Mouse (Mus musculus) neural tube, embryonic 10.5 days (tissue): ENCODE measurements around the gene Pde6h.
"Not testable (repeated sequence)": the region's sequence is repeated elsewhere in the genome, so short reads cannot be mapped to it uniquely, and the experiment has no call there.

ENCODE experiments used
- DNase-seq: peaks from one replicate; pipeline ENCODE4 v3.0.0-alpha.2; 2017; ENCODE audit warnings: low spot score; ENCODE audit errors: extremely low spot score

Gene Pde6h

DNA sequence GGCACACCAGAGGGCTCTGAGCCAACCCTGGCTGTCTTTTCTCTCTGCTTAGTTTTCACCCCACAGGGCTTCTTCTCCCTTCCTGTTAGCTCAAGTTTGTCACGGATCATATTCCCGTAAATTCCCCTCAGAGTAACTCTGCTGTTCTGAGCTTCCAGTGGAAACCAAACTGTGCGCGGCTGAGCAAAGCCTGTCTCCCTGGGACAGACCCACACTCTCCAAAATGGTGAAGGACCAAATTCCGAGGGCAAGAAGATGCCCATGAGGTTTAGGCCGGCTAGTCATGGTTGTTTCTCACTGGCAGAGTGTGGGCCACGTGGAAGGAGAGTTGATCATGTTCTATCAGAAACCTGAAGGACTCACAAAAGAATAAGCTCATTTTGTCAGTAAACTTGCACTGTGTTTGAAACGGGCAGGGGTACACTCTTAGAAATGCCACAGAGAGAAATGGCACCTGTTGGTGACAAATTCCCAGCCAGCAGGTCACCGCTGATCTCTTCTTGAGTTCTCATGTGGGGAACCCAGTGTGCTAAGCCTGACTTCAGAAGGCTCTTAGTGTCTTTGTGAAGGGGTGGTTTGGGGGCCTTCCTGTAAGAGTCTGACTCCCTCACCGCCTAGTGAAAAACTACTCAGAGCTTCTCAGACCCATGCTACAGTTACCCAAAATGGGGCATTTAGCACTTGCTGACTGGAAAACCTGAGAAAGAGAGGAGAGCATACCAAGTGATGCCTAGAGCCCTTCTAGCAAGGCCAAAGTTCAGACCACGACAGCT lies 16.7 kb downstream of the Pde6h start:
- no peak for DNase-seq

- DNase-seq: no peak
Observed at GRCm38 (mm10) chr6:136941051-136942021, 17.7 kb downstream of the Pde6h start, which contains the start of gene Arhgdib. Arhgdib (minus strand) TSS chr6:136941899.

DNA sequence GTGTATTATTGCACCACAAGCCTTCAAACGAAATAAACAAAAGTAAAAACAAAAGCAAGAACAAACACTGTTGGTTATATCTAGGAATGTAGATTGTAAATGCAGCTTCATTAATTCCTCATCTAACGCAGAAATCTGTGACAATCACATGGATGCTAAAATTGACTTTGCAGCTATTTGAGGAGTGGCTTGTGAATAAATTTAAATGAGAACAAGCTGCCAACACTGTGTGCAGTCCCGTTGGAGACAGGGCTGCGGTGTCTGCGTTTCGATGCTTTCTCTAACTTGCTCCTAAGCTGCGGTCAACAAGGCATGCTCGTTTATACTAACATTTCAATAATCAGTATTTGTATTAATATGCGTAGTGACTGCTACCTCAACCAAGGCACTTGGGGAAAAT lies 18.6 kb downstream of the Pde6h start:
- DNase-seq: no peak

DNA sequence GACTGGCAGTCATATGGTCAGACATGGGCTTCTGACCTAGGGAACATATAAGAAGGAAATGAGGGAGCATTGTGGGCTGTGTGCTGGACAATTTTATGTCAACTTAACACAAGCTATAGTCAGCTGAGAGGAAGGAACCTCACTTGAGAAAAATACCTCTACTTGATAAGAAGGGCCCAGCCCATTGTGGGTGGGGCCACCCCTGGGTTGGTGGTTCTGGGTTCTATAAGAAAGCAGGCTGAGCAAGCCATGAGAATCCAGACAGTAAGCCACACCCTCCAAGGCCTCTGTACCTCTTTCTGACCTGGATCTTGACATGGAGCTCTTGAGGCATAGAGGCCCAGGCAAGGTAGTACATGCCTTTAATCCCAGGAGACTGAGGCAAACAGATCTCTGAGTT lies 19.8 kb downstream of the Pde6h start:
- no peak for DNase-seq

DNA sequence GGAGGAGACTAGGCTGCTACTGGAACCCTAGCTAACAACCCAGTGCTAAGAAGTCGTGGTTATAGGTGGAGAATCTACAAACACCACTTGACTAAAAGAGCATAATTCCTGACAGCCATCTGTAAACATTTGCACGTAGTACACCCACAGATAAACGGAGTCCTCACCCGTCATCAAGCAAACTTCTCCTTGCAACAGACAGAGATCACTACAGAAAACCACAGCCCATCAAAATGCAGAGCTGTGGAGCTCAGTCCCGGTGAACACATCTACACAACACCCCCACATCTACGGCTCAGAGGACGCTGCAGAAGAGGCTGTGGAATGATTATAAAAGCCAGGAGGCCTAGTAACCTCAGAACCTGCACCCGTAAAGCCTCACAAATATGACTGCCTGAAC lies 20.9 kb downstream of the Pde6h start:
- DNase-seq: no peak

DNA sequence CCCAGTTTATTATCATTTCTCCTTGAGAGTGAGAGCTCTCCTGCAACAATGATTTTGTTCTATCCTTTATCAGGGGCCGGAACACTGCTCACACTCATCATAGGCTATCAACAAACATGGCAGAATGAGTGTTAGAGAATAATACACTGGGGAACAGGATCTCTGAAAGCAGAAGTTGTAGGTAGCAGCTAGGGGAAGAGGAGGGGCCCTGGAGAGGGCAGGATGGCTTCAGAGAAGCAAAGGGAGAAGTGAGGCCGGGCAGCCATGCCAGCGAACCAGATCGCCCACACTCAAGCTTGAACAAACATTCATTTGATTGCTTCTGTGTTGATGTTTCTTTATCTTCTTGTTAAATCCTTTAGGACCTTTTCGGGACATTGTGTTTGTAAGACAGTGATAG lies 22.6 kb downstream of the Pde6h start:
- DNase-seq: no peak

DNA sequence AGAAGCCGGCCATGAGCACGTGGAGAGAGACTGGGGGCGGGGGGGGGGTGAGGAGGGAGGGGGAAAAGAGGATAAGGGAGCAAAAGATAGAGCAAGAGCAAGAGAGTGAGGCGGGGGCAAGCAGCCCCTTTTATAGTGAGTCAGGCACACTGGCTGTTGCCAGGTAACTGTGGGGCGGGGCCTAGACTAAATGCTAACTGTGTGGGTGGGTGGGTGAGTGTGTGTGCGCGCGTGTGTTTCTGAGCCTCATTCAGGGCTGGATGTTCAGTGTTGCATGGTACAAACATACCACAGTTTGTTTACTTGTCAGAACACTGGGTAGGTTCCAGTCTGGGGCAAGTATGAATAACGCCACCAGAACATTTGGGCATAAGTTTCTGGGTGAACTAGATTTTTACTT lies 23.3 kb downstream of the Pde6h start:
- no peak for DNase-seq

GRCm38 (mm10) chr6:136947716-136948115 lies 24.1 kb downstream of the Pde6h start:
- DNase-seq: no peak

DNA sequence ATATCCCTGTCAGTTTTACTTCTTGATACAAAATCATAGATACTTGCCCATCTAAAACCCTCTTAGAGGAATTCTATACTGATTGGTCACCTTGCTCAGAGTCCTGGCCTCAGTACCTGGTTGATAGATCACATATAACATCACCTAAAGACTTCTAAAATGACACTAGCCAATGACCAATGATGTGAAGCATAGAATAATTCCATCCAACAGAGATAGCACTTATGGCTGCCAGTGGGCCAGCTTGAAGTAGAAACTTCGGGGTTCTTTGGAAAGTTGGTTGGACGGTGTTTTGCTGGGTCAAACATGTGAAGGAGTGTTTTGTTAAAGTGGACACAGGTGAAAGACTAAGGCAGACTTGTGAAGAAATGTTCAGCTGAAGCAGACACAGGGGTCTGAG lies 26.5 kb downstream of the Pde6h start:
- DNase-seq: no peak

DNA sequence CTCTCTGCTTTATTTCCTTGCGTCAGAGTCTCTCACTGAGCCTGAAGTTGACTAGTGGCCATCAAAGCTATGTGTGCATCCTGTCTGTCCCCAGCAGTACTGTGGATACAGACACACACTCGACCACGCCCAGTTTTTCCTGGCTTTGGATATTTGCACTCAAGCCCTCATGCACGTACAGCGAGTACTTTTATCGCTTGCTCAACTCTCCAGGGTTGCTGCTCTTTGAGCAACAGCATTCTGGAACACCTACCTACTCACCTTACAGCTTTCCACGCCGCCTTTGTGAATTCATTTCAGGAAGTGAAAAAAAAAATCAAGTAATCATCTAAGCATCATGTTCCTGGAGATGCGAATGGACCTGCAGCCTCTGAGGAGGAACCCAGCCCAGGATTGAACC lies 29.3 kb downstream of the Pde6h start:
- DNase-seq: no peak

DNA sequence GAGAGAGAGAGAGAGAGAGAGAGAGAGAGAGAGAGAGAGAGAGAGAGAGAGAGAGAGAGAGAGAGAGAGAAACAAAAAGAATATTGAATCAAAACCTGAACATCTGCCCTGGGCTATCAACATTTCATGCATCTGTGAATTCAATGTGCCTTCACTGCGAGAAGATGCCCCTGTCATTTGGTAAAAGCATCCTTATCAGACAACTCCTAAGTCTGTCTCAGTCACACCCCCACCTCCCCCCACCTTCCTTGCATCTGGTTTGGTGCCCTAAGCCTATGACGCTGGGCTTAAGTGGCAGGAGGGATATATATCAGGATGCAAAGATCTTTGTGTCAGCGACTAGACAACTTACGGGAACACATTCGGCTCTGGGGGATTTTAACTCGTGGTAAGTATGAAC lies 30.6 kb downstream of the Pde6h start:
- no peak for DNase-seq

DNA sequence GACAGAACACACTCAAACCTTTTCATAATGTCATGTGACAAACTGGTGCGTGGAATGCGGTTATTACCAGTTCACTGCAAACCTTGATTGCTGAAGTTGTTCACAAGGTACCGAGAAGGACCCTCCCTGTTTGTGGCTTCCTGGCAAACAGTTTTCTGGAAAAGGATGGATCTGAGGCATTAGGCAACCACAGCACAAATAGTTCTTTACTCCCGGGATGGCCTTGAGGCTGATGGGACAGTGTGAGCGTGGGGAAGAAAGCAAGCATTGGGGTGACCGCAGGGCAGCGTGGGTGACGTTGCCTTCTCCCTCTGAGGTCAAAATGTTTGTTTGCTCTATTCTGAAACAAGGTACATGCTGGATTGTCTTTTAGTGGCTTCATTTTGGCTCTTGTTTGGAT lies 31.1 kb downstream of the Pde6h start:
- no peak for DNase-seq

GRCm38 (mm10) chr6:136955240-136955639 lies 31.6 kb downstream of the Pde6h start:
- no peak for DNase-seq

- no peak for DNase-seq
Observed at GRCm38 (mm10) chr6:136957062-136957461, 33.4 kb downstream of the Pde6h start.

GRCm38 (mm10) chr6:136959131-136959530 lies 35.5 kb downstream of the Pde6h start:
- DNase-seq: no peak

DNA sequence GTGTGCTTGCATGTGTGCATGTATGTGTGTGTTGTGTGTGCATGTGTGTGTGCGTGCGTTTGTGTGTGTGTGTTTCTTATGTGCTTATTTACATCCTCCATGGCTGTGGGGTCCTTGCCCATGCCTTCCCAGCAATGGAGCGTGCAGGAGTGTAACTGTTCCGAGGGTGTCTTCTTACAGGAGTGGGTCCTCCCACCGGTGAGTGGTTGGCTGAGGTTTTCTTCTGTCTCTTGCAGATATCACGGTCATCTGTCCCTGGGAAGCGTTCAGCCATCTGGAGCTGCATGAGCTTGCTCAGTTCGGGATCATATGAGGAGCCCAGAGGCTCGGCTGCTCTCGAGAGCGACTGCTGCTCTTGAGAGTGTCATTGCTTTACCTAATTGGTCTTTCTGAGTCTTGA lies 39.3 kb downstream of the Pde6h start:
- DNase-seq: no peak

- DNase-seq: no peak
Observed at GRCm38 (mm10) chr6:136964609-136965510, 41.2 kb downstream of the Pde6h start.

DNA sequence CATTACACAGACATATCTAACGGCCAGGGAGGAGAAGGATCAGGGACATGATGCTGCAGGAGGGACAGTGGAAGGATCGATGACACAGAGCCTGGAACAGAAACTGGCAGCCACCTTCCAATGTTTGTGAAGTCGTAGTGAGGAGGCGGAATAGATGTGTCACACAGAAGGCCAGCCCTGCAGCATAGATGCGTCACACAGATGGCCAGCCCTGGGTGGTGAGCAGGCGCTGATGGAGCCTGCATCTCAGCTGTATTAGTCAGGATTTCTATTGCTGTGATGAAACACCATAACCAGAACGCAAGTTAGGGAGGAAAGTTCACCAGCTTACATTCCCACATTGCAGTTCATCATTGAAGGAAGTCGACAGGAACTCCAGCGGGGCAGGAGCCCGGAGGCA lies 42.3 kb downstream of the Pde6h start:
- DNase-seq: no peak

- no peak for DNase-seq
Observed at GRCm38 (mm10) chr6:136967466-136967865, 43.8 kb downstream of the Pde6h start.

DNA sequence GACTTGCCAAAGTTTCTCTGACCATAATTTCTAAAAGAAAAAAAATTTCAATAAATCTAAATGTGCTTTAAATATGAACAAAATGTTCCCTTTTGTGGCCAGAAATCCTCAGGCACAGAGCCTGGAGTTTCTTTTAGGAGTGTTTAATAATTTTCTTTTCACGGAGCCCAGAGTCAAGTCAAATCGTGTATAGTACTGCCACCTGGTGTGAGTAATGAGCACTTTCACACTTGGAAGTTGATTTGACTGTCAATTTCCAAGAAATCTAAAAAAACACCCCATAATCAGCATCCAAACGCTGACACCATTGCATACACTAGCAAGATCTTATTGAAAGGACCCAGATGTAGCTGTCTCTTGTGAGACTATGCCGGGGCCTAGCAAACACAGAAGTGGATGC lies 45.2 kb downstream of the Pde6h start:
- DNase-seq: not testable (repeated sequence)
